Mouse (Mus musculus) brain, adult 10 weeks (tissue): ENCODE results near the gene Ptpn6. TPM values are rescaled to one million over a fixed set of nuclear protein-coding genes. Genes with fewer than 3 reads are reported as not detected.

Experiments
- polyA plus RNA-seq: library from polyadenylated mRNA; stranded (reverse); fragments of 350-450 nt; fragmentation: Illumina TruSeq; extraction: RNeasy Lipid Tissue Mini Kit (QIAGEN cat#74804); gene quantifications from one replicate; pipeline ENCODE4 v1.2.3, GENCODE M21; 2015; ENCODE audit warnings: low read depth, low replicate concordance

The Ptpn6 gene
- 7.4 TPM for polyA plus RNA-seq

DNA sequence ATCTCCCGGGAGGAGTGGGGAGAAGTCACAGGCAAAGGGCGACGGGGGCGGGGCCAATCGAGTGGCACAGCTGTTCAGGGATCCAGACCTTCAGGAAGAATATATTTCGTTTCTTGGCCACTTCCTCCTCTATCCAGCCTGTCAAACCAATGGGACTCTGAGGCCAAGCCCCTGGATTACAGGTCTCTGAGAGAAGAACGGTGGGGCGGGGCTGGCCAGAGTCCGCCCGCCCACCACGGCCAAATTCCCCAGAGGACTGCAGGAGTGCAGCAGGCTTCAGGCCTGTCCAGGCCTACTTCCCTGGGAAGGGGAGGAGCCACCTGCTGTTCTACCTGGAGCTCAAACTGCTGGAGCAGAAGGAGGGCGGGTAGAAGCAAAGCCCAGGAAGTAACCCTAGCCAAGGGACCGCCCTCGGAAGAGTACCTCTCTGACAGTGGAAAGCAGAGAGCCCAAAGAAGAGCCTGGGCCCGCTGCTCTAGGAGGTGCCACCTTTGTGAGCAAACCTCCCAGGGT is at the start of gene Ptpn6:
Gene Ptpn6 (minus strand): TSS at position 204 of the 513 bp plus-strand sequence.

DNA sequence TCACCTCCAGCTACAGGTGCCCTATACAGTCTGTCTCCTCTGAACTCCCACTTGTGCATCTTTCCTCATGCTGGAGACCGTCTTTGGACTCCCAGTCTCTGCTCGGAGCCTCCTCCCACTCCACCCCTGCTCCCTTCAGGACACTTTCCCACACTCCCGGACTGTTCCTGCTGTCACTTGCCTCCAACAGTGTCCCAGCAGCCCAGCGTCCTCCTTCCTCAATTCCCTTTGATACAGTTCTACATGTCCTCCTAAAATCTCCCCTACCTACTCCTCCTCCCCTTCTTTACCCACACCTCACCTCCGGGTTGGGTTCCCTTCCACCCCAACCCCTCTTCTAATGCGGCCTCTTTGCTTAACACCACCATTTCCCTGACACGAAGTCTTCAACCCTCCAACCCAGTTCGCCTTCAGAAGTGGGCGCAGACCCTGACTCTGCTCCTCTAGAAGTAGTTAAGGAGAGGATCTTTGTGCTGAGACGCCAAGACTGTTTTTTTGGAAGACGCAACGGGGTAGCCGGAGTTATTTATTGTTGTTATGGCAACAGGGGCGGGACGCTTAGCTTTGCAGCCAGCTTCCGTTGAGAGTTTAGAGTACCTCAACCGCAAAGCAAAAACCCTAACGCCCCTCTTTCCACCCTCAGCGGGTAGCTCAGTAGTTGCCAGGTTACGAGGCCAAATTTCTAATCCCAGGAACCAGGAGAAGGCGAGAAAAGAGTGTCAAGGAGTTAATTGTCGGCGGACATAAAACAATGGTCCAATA is 40.9 kb upstream of the Ptpn6 start, which contains the start of gene Lrrc23:
Gene Lrrc23 (minus strand): TSS at position 506 of the 762 bp plus-strand sequence.

DNA sequence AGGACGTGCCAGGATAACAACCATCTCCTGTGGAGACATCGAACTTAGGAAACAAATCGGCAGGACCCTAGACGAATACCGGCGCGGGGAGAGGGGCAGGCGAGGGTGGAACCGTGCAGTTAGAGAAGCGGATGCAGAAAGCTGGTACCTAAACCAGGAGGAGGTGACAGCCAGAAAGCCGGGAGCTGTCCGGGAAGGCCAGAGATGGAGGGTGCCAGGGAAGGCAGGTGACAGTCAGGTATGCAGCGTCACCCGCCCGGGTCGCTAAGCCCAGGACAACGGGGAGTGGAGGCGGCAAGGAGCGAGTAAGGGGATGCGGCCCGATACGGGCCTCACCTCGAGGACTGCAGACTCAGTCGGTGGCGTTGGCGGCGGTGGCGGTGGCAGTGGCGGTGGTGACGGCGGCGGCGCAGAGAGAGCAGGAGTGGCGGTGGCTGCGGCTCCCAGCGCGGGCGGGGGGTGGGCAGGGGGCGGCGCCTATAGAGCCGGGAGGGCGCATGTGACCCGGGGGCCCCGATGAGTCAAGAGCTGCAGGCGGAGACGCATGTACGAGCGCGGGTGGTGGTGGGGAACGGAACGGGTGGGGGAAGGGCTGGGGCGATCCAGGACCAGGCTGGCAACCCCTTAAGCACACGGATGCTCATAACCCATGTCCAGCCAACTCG is 30.7 kb upstream of the Ptpn6 start, which contains the start of gene Eno2:
Gene Eno2 (minus strand): TSS at position 573 of the 665 bp plus-strand sequence.

GRCm38 (mm10) chr6:124755831-124756595 is 17.5 kb upstream of the Ptpn6 start, which contains the start of the genes Gm45234 and Atn1:
Gene Gm45234 (minus strand): TSS chr6:124756021.
Gene Atn1 (minus strand): TSS chr6:124756524.

DNA sequence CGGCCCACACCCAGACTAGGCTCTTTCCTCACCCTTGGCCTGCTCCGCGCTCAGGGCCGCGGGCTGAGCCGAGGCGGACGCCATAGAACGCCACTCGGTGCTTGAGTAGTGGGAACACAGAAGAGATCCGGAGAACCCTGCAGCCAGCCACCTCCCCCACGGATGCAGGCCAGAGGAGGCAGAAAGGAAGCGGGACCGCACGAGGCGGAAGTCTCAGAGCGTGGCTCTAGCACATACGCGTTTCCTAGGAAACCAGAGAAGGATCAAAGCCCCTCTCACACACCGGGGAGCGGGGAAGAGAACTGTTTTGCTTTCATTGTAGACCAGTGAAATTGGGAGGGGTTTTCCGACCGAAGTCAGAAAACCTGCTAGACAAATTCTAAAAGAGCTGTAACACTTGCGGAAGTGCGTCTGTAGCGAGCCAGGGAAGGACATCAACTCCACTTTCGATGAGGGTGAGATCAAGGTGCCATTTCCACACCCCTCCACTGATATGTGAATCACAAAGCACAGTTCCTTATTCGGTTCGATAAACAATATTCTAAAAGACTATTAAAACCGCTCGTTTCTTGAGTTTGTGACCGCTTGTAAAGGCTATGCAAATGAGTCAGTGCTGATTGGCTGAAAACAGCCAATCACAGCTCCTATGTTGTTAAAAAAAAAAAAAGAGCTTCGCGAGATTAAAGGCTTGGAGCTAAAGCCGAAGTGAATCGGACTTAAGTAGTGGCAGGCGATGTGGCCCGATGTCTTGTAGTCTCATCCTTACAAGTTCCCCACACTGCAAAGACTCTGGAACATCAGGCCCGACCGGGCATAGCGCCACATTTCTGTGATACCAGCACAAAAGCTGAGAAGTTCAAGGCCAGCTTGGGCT is 2.6 kb upstream of the Ptpn6 start, which contains the start of gene Grcc10:
Gene Grcc10 (minus strand): TSS at position 487 of the 874 bp plus-strand sequence.

GRCm38 (mm10) chr6:124711824-124712782 is 26.4 kb downstream of the Ptpn6 start, which contains the start of the genes Emg1 and Phb2:
Gene Emg1 (minus strand): TSS chr6:124712178.
Gene Phb2 (plus strand): TSS chr6:124712336.

Other genes starting within 250 kb of the Ptpn6 start
- 0.61 TPM for gene C1rl, start 245.6 kb downstream of the Ptpn6 start, polyA plus RNA-seq
- 2.5 TPM for gene C1ra, start 226.3 kb downstream of the Ptpn6 start, polyA plus RNA-seq
- 2.0 TPM for gene C1s1, start 196.4 kb downstream of the Ptpn6 start, polyA plus RNA-seq
- gene C1rb, start 168.4 kb downstream of the Ptpn6 start, polyA plus RNA-seq = not detected
- gene C1s2, start 102.6 kb downstream of the Ptpn6 start, polyA plus RNA-seq = 0.16 TPM
- gene Lpcat3, start 75.7 kb downstream of the Ptpn6 start, polyA plus RNA-seq = 21.0 TPM
- 72.4 TPM for gene Emg1, start 26.5 kb downstream of the Ptpn6 start, polyA plus RNA-seq
- gene Phb2, start 26.4 kb downstream of the Ptpn6 start, polyA plus RNA-seq = 127 TPM
- 262 TPM for gene Grcc10, start 2.7 kb upstream of the Ptpn6 start, polyA plus RNA-seq
- gene Gm45234, start 17.3 kb upstream of the Ptpn6 start, polyA plus RNA-seq = not detected
- gene Atn1, start 17.8 kb upstream of the Ptpn6 start, polyA plus RNA-seq = 71.6 TPM
- 1,006 TPM for gene Eno2, start 31.0 kb upstream of the Ptpn6 start, polyA plus RNA-seq
- 8.6 TPM for gene Lrrc23, start 41.0 kb upstream of the Ptpn6 start, polyA plus RNA-seq
- 3.1 TPM for gene Spsb2, start 69.9 kb upstream of the Ptpn6 start, polyA plus RNA-seq
- gene Tpi1, start 75.6 kb upstream of the Ptpn6 start, polyA plus RNA-seq = 974 TPM
- gene Usp5, start 90.8 kb upstream of the Ptpn6 start, polyA plus RNA-seq = 163 TPM
- 1.8 TPM for gene Cdca3, start 90.8 kb upstream of the Ptpn6 start, polyA plus RNA-seq
- 0.33 TPM for gene Gnb3, start 101.6 kb upstream of the Ptpn6 start, polyA plus RNA-seq
- gene P3h3, start 119.0 kb upstream of the Ptpn6 start, polyA plus RNA-seq = 32.1 TPM
- gene Gpr162, start 125.3 kb upstream of the Ptpn6 start, polyA plus RNA-seq = 147 TPM
- gene Cd4, start 149.5 kb upstream of the Ptpn6 start, polyA plus RNA-seq = 8.6 TPM
- gene Lag3, start 173.0 kb upstream of the Ptpn6 start, polyA plus RNA-seq = 5.8 TPM
- 1,005 TPM for gene Ptms, start 181.4 kb upstream of the Ptpn6 start, polyA plus RNA-seq
- 658 TPM for gene Mlf2, start 192.7 kb upstream of the Ptpn6 start, polyA plus RNA-seq
- gene Cops7a, start 226.8 kb upstream of the Ptpn6 start, polyA plus RNA-seq = 223 TPM